Mouse (Mus musculus) heart, adult 18-20 months (tissue): ENCODE results near the gene Slamf9. TPM values are rescaled to one million over a fixed set of nuclear protein-coding genes. Genes with fewer than 3 reads are reported as not detected.

Experiments used
- DNase-seq, 2 experiments: peaks; one replicate each; pipeline ENCODE4 v3.0.0; 2021 to 2022; ENCODE audit warnings: mixed read lengths in 1 of 2
- total RNA-seq, 2 experiments: library from RNA; stranded (reverse); gene quantifications; 2 replicates each; pipeline ENCODE4 v1.2.3; 2021

Slamf9 gene
- total RNA-seq, 2 experiments from 2014 or later: 1.2 to 2.2 TPM

DNA sequence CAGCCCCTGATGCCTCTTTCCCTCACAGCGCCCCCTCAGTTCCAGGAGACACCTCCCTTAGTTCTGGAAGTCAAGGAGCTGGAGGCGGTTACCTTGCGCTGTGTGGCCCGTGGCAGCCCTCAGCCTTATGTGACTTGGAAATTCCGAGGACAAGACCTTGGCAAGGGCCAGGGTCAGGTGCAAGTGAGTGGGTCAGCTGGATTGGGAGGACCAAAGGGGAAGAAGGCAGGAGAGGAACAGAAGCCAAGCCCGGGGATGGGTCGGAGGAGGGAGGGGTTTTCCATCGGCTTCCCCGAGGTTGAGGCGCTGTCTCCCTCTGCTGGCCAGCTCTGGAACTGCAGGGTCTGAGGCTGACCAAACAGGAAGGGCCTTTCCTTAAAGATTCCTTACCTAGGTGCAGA, 15.1 kb downstream of the Slamf9 start:
- DNase-seq: peak; percentile 85 to 98

DNA sequence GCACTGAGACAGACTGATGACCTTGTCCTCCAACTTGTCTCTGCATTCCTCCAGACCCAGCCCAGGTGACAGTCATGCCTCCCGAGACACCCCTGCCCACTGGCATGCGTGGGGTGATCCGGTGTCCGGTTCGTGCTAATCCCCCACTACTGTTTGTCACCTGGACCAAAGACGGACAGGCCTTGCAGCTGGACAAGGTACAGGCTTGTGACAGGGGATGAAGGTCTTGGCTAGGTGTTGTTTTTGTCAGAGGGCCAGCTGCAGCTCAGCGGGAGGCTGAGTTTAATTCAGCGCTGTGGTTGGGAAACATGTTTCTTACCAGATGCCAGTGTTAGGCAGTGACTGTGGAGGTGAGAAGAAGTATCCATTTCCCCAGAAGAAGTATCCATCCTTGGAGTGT, 16.9 kb downstream of the Slamf9 start:
- no peak for DNase-seq

DNA sequence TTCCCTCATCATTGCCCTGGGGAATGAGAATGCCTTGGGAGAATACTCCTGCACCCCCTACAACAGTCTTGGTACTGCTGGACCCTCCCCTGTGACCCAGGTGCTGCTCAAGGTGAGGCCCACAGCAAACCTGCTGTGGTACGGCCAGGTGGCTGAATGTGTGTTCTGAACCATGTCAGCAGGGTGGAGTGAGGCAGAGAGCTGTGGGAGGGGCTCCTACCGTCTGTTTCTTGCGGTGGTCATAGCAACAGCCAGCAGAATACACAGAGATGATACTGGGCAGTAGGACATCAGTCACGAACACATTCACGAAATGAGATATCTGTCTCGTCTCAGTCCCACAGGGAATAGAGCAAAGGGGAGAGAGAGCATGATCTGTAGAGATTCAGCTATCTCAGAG, 18.4 kb downstream of the Slamf9 start:
- DNase-seq: no peak

DNA sequence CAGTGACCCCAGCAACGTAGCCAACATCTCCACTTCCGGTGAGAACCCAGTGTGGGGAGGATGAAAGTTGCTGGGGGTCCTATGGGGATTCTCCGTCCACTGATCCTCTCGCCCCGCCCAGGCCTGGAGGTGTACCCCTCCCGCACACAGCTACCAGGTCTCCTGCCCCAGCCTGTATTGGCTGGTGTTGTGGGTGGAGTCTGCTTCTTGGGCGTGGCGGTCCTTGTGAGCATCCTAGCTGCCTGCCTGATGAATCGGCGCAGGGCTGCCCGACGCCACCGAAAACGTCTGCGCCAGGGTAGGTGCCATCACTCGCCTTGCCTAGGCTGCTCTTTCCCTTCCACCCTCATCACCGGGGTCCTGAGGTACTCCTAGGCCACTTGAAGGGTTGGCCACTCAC, 20.9 kb downstream of the Slamf9 start:
- no peak for DNase-seq

DNA sequence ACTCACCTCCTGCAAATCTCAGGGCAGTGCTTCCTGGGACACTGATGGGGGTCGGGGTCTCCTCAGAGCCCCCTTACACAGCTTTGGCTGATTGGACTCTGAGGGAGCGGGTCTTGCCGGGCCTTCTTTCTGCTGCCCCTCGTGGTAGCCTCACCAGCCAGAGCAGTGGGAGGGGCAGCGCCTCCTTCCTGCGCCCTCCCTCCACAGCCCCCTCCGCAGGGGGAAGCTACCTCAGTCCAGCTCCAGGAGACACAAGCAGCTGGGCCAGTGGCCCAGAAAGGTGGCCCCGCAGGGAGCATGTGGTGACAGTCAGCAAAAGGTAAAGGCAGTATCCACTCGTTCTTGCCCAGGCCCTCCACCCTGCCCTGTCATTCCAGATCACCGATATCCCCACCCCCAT, 22.3 kb downstream of the Slamf9 start:
- no peak for DNase-seq

DNA sequence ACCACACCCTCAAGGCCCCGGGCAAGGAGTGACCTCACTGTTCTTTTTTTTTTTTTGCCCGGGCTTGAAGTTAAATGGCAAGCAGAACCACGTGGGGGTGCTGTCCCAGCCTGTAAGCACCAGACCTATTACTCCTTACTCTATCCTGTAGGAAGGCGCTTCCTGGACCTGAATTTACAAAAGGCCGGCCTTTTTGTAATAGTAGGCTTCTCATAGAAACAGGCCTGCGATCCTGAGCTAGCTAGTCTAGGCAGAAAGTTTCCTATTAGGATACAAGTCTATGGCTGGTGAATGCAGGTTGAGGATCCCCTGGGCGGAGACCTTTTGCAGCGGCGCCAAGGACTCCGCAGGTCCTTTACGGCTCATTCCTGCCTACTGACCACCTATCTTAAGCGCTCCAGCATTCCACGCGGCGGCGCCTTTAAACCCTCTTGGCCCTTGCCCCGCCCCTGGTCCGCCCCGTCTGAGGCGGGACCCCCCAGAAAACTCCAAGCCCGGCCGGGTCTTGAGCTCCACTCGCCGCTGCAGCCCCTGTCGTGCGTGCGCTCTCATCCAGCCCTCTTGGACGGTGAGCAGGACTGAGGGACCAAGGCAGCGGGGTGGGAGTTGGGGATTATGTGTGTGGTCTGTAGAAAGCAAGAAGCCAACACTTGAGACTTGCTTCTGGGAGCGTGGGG, 24.7 kb downstream of the Slamf9 start, which contains the start of gene Tagln2:
TSS of gene Tagln2 (plus strand) at position 283 of the 677 bp plus-strand sequence.
- DNase-seq: peak; percentile 95

DNA sequence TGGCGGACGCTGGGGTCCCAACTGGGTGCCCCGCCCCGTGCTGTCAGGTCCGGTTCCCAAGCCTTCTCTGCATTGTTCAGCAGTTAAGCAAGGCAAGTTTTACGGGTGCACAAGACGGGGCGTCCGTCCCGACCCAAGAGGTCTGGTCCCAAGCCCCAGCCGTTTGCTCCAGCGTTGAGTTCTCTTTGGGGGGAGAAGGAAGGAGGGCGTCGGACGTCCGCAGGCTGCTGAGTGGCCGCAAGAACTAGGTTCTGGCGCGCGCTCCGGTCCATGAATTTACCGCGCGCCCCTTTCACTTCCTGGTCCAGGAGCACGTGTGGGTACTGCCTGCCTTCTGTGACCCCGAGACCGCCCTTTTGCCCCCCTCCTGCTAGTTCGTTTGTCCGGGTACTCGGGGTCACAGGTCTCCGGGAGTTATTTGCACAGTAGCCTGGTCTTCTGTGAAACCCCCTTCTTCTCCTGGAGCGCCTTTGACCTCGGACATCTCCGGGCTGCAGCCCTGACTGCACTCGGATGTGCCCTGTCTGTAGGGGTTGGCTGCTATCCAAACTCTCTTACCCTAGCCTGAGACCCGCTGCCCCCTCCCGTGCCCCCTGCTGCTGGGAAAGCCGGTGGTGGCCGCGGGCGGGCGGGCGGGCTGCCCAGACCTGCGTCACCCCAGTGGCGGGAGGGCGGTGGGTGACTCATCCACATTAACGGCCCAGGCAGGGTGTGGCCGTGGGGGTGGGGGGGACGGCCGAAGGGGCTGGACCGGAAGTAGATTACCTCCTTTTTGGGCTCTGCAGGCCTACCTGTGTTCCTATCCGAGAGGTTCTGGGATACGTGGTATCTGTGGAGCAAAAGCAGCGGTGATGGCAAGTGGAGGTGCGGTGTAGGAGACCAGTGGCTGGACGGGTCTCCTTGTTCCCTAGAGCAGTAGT, 25.6 kb downstream of the Slamf9 start:
- DNase-seq: peak; percentile 78

DNA sequence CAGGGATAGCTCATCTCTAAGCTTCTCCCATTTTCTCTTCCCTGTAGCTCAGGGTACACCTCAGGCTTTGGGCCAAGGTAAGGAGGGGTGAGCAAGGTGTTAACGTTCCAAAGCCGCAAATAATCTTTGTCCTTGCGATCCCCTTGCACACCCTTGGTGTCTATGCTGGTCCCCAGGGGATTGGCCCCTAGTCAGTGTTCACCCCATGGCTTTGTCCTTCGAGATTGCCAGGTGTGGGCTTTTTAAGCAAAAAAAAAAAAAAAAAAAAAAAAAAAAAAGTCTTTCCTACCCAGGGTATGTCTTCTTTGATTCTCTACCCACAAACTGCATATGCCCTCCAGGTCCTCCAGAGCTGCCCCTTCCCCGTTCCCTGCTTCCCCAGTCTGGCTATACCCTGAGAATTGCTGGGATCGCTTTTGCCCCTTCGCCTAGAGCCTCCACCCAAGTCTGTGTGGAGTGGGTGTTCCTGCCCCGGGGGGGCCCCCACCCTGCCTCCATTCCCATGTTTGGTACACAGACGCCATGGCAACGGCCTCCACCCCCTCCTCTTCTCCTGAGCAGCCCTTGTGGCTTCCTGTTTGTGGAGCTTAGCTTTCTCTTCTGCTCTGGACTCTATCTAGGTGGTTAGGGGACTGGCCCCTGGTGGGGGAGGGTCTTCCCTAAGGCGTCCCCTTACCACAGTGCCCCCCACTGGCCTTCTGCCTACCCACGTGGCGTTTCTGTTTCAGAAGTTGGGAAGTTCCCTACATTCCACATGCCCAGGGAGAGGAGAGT, 26.4 kb downstream of the Slamf9 start:
- DNase-seq: peak; percentile 86 to 91

DNA sequence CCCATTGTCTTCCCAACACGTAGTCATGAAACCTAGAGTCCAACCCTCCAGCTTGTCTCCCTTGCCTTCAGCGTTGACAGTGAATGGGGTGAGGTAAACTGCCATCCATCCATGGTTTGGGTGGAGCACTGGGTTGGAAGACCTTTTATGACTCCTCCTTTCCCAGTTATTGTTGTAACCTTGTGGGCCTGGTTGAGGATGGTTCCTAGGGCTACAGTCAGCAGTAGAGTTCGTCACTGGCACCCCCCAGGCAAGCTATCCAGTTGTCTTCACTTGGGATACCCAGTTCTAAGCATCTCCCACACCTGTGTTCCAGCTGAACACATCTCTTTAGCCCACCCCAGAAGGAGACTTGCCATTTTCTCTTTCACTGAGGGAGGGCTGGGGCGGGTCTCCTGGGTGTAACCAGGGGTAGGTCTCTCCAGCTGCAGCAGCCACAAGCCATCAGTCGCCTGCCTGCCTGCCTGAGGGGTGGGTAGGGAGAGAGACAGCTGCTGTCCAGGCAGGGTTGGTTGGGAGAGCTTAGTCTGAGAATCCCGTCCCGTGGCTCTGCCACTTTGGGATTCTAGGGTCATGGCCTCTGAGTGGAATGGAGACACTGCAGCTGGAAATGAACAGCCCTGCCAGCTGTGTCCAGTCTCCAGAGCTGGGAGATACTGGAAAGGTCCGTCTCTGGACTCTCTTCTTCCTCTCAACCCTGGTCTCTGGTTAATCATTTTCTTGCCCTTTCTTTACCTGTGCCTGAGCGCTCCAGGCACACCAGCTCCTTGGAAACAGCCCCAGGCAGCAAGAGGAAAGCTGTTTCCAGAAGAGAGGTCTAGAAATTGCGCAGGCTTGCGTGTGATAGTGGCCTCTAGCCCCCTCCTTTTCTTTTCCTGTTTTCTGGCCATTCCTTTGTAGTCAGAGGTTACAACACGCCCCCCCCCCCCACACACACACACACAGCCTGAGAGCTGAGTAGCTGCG, 27.3 kb downstream of the Slamf9 start:
- DNase-seq: peak; percentile 60 to 61

DNA sequence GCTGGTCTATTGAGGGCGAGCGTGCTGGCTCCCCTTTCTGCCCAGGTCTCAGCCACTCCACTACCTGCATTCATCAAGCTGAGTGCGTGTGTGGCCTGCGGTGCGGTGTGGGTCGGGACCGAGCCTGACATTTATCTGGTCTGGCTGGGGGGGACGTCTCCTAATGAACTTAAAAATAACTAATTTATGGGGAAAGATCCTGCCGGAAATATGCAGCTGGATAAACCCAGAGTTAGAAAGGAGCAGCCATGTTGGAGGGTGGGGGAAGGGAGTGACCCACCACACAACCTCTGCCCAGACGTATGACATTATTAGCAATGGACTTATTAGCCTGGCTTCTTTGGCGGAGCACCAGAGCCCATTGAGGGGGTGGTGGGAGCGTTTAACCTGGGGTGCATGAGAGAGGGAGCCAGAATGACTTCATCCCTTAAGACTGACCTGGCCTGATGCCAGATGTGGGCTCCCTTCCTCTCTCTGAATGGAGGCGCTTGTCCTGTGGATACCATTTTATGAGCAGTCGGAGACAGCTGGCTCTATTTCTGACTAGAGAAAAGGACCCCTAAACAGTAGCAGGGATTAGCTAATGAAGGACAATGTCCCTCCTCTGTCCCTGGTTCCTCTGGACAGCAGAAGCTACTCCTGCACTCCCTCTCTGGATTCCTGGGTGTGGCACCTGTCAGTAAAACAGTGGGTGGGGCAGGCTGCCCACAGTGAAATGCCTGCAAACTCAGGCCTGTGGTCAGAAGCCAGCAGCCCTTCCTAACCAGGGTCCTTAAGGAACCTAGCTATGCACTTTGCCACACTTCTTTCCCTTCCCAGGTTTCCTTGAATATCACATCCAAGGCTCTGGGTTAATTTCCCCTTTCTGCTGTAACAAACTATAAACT, 28.2 kb downstream of the Slamf9 start:
- DNase-seq: peak; percentile 66 to 67

DNA sequence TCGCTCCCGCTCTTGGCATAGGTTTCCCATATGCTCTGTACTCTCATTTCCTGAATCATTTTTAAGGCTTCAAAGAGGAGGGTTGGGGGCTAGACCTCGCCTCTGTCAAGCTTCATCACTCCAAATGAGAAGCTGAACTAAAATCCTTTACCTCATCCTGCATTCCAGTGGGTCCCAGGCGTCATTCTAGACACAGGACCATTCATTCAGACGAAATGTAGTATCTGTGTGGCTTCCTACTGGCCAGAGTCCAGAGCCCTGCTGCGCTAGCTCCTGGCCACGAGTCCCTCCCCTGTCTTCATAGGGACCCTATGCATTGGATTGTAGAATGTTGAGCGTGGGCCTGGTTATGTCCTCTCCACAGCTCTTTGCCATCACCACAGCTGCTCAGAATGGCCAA, 29.6 kb downstream of the Slamf9 start:
- no peak for DNase-seq

DNA sequence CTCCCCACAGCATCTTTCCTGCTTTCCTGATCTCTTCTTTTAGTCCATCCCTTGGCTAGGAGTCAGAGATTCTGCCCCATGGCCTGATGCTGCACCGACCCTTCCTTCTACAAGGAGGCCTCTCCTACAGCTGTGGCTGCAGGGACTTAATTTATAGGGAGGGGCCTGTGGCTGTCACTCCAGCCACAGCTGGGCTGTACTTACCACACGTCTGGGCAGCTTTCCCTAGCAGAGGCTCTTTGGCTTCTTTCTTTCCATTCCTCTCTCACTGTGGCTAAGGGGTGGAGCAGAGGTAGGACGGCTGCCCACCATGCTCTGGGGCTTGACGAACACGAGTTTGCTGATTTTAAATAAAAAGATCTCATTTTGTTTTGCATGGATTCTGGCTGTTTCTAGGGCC, 31.8 kb downstream of the Slamf9 start:
- DNase-seq: peak; percentile 47 to 61

DNA sequence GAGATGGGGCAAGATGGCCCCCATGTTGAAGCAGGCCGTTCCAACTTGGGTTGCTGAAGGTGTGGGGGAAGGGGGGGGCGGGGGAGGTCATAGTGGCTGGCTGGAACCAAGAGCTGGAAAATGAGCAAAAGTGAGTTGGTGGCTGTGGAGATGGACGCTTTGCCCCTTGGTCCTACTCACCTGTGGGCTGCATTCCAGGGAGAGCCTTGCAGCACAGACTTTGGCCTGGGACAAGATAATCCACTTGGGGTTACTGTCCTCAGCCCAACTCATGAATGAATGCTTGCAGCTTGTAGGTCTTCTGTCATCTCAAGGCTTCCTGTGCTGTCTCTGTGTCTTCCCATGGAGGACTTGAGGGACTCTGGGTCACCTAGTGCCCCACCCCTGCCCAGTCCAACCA, 32.5 kb downstream of the Slamf9 start:
- DNase-seq: no peak

DNA sequence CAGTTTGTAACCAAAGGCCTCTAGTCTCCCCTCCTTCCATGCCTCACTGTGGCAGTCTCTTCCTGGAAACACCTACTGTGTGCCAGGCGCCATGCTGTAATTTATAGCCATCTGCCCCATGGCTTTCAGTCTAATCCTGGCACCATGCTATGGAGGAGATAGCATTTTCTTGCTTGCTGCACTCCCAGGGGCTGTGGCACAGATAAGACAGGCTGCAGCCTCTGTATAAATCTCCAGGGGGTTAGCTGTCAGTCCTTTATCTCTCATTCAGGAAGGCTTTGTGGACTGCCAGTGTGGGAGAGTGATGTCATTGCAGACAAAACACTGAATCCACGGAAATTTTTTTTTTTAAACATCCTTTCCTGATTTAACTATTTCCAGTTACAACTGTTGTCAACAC, 33.0 kb downstream of the Slamf9 start:
- no peak for DNase-seq

DNA sequence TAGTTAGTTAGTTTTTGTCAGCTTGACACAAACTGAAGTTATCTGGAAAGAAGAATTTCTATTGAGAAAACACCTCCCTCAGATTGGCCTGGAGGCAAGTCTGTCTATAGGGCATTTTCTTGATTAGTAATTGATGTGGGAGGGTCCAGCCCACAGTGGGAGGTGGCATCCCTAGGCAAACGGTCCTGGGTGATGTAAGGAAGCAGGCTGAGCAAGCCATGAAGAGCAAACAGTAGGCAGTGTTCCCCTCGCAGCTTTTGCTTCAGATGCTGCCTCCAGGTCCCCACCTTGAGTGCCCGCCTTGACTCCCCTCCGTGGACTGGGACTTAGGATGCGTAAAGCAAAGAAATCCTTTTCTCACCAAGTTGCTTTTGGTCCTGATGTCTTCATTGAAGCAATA, 34.1 kb downstream of the Slamf9 start:
- no peak for DNase-seq

DNA sequence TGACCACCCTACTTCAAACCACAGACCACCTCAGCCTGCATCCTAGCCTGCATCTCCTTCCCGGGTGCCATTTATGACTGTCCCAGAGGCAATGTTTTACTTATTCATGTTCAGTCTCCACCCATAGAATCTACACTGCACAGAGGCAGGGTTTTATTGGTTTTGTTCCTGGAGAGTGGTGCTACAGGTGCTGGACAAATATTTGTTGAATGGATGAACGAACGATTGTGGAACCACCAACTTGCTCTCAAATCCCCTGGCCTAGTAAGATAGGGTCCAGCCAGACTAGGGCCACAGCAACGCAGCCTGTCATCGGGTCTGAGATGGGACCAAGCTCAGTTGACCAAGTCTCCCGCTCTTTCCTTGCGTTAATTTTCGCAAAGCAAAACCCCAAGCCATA, 34.8 kb downstream of the Slamf9 start:
- no peak for DNase-seq

DNA sequence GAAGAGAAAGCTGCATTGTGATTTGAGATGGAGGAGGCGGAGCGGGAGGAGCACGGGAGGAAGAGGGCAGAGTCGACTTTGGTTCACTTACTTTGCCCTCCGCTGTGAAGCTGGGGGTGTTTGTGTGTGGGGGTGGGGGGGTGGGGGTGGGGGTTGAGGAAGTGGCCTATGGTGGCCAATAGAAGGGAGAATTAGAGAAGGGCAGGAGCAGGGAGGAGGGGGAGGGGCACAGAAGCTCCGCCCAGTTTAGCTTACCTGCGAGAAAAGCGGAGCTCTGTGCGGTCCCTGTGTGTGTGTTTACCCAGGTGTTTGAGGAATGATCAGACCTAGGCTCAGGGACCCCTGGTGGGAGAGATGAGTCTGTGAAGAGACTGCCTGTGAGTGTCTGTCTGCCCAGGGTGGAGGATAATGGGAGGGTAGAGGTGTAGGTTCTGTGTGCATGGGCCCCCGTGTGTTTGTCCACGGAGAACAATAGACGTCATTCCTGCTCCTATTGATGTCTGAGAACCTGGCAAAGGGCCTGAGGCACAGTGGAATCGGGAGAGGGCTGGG, 35.3 kb downstream of the Slamf9 start:
- no peak for DNase-seq

DNA sequence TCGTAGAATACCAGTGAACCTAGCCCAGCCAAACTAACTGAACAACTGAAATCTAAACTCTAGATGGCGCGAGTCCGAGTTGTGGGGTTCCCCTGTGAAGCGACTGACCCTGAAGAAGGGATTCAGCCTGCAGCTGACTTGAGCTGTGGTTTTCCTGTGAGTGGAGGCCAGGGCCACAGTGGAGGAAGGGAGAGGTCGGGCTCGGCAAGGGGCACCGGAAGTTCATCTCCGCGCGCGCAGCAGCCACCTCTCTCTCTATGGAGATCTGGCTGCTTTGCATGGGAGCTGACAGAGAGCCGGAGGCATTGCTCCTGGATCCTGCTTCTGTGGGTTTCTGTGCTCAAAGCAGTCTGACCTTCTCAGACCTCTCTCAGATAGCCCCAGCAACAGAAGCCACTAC, 37.8 kb downstream of the Slamf9 start:
- peak; percentile 79 to 91 for DNase-seq

DNA sequence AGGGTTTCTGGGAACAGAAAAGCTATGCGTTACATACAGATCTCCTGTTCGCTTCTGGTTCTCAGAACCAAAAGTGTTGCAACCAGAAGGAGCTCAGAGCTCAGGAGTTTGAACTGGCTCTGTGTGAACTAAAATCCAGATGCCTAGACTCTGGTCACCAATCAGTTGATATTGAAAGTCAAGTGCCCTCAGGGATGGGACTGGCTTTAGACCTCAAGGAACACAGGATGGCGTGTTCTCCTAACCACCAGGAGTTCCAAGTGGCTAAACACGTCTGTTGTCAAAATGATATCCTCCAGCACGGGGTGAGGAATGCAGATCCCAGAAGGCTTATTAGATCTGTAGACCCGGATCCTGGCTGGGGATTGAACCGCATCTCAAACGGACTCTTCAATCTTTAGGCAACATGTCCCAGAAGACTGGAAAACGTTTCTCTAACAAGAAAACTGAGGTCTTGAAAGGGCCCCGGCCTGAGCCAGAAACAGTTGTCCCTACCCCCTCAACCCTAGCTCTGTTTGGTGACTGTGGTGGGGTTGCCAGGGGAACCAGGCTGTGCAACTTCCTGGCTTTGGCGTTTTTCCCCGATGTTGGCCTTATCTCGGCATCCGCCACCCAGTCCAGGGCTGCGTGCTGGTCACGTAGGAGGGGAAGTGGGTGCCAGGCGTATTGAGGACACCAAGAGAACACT, 38.5 kb downstream of the Slamf9 start:
- peak; percentile 86 to 93 for DNase-seq

DNA sequence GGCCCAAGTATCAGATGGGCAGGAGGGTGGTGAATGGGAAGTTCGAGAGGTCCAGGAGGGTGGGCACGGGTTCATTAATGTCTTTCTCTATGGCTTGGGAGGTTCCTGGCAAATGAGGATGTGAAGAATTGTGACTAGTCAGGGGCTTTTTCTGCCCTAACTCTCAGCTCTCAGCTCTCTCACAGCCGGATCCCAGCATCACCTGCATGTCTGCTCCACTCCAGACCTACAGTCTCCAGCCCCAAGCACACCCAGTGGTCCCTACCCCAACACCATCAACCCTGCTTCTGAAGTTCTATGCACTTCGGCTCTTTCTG, 39.0 kb downstream of the Slamf9 start:
- DNase-seq: no peak
